Mouse (Mus musculus) myocyte (in vitro differentiated cells): ENCODE measurements around the gene Cyp4a12a.

Source experiments
- E2F4 ChIP-seq: IDR thresholded peaks from one replicate; pipeline ENCODE4 v1.6.1; 2011; ENCODE audit warnings: mild to moderate bottlenecking, control low read depth, moderate library complexity; ENCODE audit not compliant: insufficient read depth
- MAX ChIP-seq: IDR thresholded peaks from one replicate; pipeline ENCODE4 v1.6.1; 2011; ENCODE audit warnings: low read depth, mild to moderate bottlenecking, control low read depth
- POLR2A ChIP-seq: IDR thresholded peaks from one replicate; pipeline ENCODE4 v1.6.1; 2011; ENCODE audit warnings: low read depth, mild to moderate bottlenecking, control low read depth, moderate library complexity; ENCODE audit not compliant: insufficient read length
- TCF12 ChIP-seq: IDR thresholded peaks from one replicate; pipeline ENCODE4 v1.6.1; 2011; ENCODE audit warnings: mild to moderate bottlenecking, control low read depth; ENCODE audit not compliant: poor library complexity, insufficient read depth, severe bottlenecking
- TCF3 ChIP-seq: IDR thresholded peaks from one replicate; pipeline ENCODE4 v1.6.1; 2011; ENCODE audit warnings: low read depth, control low read depth; ENCODE audit not compliant: insufficient read length

GRCm38 (mm10) chr4:115280342-115280741, 18.5 kb upstream of the Cyp4a12a start:
- TF ChIP-seq POLR2A = no peak
- TF ChIP-seq MAX = no peak
- TF ChIP-seq TCF12 = no peak
- TF ChIP-seq TCF3 = no peak
- TF ChIP-seq E2F4 = no peak
